24 mouse cellular contexts compared by ENCODE assay signal in genomic region chr16:46122238-46122637, GRCm38 (mm10). TPM values are rescaled to one million over a fixed set of nuclear protein-coding genes. Genes with fewer than 3 reads are reported as not detected.
"Had no signal": no experiment of that assay in that cellular context is flagged by ENCODE, and none has a peak within 500 bp of the region (broad histone marks: within the 10 kb centered on the region; RNA-seq: fewer than 3 reads in every experiment).

No protein-coding gene starts in this region.

- H3K4me2 ChIP-seq: limb, embryonic 12.5 days; liver, embryonic 12.5 days; liver, embryonic 15.5 days; lung, embryonic 15.5 days; midbrain, embryonic 12.5 days; neural tube, embryonic 13.5 days; stomach, embryonic 15.5 days had no signal

- ATAC-seq: liver, embryonic 12.5 days; midbrain, embryonic 16.5 days had no signal

- DNase-seq: kidney, adult 2 months; kidney, postnatal 10 days; layer of hippocampus, adult 9-11 months; liver; lung, adult 18-20 months; lung, postnatal 10 days; lung, postnatal 36 days; retina, postnatal 1 day; right cerebral cortex, postnatal 25 days; spleen, adult 18-20 months; thymus, postnatal 25 days had no signal

- H3K4me3 ChIP-seq: layer of hippocampus, adult 2 months; limb, embryonic 12.5 days; liver, embryonic 12.5 days; liver, embryonic 15.5 days; lung, embryonic 15.5 days; megakaryocyte, embryonic 14.5 days; midbrain, embryonic 12.5 days; myocyte; neural tube, embryonic 13.5 days; stomach, embryonic 15.5 days had no signal

- H3K27me3 ChIP-seq: limb, embryonic 12.5 days; liver, embryonic 12.5 days; liver, embryonic 15.5 days; lung, embryonic 15.5 days; megakaryocyte, embryonic 14.5 days; midbrain, embryonic 12.5 days; neural tube, embryonic 13.5 days; stomach, embryonic 15.5 days had no signal

- H3K9me3 ChIP-seq: limb, embryonic 12.5 days; liver, embryonic 12.5 days; liver, embryonic 15.5 days; lung, embryonic 15.5 days; megakaryocyte, embryonic 14.5 days; midbrain, embryonic 12.5 days; neural tube, embryonic 13.5 days; stomach, embryonic 15.5 days had no signal

- H3K9ac ChIP-seq: limb, embryonic 12.5 days; liver, embryonic 12.5 days; liver, embryonic 15.5 days; lung, embryonic 15.5 days; midbrain, embryonic 12.5 days; neural tube, embryonic 13.5 days; stomach, embryonic 15.5 days had no signal

- H3K36me3 ChIP-seq: limb, embryonic 12.5 days; liver, embryonic 12.5 days; liver, embryonic 15.5 days; lung, embryonic 15.5 days; midbrain, embryonic 12.5 days; neural tube, embryonic 13.5 days; stomach, embryonic 15.5 days had no signal

- H3K4me1 ChIP-seq: limb, embryonic 12.5 days; liver, embryonic 12.5 days; liver, embryonic 15.5 days; lung, embryonic 15.5 days; midbrain, embryonic 12.5 days; stomach, embryonic 15.5 days had no signal

- H3K27ac ChIP-seq: layer of hippocampus, adult 2 months; limb, embryonic 12.5 days; liver, embryonic 12.5 days; liver, embryonic 15.5 days; lung, embryonic 15.5 days; midbrain, embryonic 12.5 days; neural tube, embryonic 13.5 days; stomach, embryonic 15.5 days had no signal

RNA-seq across cellular contexts. Expression of gene Cd96, which starts 2.2 kb away (rescaled TPM):
- total RNA-seq: layer of hippocampus, adult 2 months; left cerebral cortex, postnatal 10 days had no signal
- polyA plus RNA-seq: limb, embryonic 12.5 days; midbrain, embryonic 12.5 days; myocyte had no signal

RNA-seq across cellular contexts. Expression of gene Gm4737, which starts 32.6 kb away (rescaled TPM):
- total RNA-seq: neutrophil, adult 5-6 weeks had no signal
